Mouse (Mus musculus): ENCODE data around the gene Pwwp2a. TPM values are rescaled to one million over a fixed set of nuclear protein-coding genes. Genes with fewer than 3 reads are reported as not detected.
A peak's percentile ranks its signal among the peaks of the same experiment; 100 is the strongest.

Pwwp2a gene
- 10.4 and 14.5 TPM in 2 replicates for polyA plus RNA-seq (2012; rRNA removed)

DNA sequence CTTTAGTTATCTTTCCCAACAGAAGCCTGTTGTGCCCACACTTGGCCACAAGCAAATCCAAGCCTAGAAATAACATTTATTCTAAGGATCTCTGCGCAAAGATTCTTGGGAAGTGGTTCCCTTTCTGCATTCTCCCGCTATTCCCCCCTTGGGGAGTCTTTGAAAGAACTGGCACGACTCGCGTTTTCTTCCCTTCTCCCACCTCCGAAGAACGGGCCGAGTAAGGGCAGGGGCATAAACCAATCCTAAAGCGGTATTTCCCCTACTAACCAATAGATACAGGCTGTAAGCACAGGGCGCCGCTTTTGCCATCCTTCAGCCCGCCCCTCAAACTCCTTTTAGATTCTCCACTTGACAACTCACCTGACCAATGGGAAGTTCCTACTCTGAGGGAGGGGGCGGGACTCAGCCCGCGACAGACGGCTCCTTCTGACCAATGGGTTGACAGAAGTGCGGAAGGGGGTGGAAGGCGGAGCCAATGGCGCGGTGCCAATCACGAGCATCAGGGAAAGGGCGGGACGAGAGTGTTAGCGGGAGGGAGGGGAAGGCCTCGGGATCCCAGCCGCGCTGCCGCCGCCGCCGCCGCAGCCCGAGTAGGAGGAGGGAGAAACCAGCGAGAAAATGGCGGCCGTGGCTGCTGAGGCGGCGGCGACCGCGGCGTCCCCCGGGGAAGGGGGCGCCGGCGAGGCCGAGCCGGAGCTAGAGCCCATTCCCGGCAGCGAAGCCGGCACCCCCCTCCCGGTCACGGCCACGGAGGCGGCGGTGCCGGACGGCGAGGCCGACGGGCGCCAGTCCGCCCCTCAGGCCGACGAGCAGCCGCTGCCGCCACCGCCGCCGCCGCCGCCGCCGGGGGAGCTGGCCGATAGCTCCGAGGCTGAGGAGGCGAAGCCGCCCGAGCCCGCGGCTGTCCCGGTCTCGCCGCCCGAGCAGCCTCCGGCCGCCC lies at the start of gene Pwwp2a:
TSS of gene Pwwp2a (plus strand) at position 527 of the 943 bp plus-strand sequence.
- under 1% methylated on average over 75 of the region's 87 CpGs for WGBS
- DNase-seq (ENCODE audit: low read depth, low spot score) = peak; percentile 98

- 60% methylated on average over 4 of the region's 4 CpGs for WGBS
- DNase-seq (ENCODE audit: low read depth, low spot score) = no peak
Measured at GRCm38 (mm10) chr11:43632566-43632965, 49.2 kb upstream of the Pwwp2a start.

DNA sequence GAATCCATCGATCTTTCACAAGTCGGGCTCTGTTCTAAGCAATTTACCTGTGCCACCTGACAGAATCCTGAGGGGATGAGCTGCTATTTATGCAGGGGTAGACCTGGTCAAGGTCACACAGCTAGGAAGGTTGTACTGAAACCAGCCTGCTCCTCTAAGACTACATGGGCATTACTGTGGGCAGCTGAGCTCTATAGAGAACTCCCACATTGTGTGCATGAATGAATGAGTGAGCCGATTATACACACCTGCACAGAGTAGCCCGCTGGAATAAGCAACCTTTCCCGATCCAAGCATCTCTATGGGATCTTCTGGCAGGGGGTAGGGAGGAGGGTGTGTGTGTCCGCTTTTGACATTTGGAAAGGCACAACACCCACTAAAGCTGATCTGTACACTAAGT lies 48.6 kb upstream of the Pwwp2a start:
- DNase-seq (ENCODE audit: low read depth, low spot score) = no peak
- 88% methylated on average over 6 of the region's 6 CpGs for whole genome bisulfite sequencing

GRCm38 (mm10) chr11:43633658-43634401 lies 48.0 kb upstream of the Pwwp2a start:
- DNase-seq (ENCODE audit: low read depth, low spot score) = peak; percentile 45
- WGBS = 13% methylated on average over 19 of the region's 19 CpGs

- DNase-seq (ENCODE audit: low read depth, low spot score) = no peak
- 49% methylated on average over 4 of the region's 4 CpGs for WGBS
Measured at GRCm38 (mm10) chr11:43636761-43637160, 45.0 kb upstream of the Pwwp2a start.

DNA sequence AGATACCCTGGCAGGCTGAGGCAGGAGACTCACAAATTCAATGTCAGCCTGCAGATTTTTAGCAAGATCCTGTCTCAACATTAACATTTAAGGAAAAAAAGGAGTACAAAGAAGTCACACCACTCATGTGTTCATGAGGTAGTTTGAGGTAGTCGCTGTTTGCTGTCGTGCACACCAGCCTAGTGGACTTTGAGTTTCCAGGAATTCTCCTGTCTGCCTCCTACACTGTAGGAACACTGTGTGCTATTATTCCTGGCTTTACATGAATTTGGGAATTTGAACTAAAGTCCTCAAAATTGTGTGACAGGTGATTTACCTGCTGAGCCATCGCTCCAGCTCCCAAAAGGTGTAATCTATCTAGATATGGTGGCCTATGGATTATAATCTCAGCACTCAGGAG lies 43.3 kb upstream of the Pwwp2a start:
- no peak for DNase-seq (ENCODE audit: low read depth, low spot score)

GRCm38 (mm10) chr11:43643180-43643591 lies 38.6 kb upstream of the Pwwp2a start:
- 3% methylated on average over 2 of the region's 2 CpGs for WGBS
- peak; percentile 61 for DNase-seq (ENCODE audit: low read depth, low spot score)

More for the DNA sequence above, 43.3 kb upstream of the Pwwp2a start:
- WGBS = 93% methylated on average over 3 of the region's 3 CpGs

- DNase-seq (ENCODE audit: low read depth, low spot score) = no peak
- 95% methylated on average over 3 of the region's 3 CpGs for WGBS
Measured at GRCm38 (mm10) chr11:43645286-43645685, 36.5 kb upstream of the Pwwp2a start.

DNA sequence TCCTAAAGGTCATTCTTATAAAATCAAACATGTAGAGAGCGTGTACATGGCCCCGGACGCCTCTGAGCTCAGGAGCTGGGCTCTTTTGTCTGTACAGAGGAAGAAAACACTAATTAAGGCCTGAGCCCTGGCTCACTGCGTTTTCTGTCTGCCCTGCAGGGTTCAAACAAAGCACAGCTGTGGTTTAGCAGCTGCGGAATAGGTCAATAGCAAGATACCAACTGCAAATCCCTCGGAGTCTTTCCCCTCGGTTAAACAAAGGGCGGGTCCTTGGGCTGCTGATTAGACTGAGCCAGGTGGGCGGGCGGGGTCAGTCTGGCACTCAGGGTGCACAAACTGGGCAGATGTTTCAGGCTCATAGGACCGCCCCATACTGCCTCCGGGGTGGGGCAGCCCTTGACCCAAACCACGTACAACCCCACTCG lies 28.7 kb upstream of the Pwwp2a start:
- peak; percentile 57 for DNase-seq (ENCODE audit: low read depth, low spot score)
- WGBS = 17% methylated on average over 14 of the region's 14 CpGs

DNA sequence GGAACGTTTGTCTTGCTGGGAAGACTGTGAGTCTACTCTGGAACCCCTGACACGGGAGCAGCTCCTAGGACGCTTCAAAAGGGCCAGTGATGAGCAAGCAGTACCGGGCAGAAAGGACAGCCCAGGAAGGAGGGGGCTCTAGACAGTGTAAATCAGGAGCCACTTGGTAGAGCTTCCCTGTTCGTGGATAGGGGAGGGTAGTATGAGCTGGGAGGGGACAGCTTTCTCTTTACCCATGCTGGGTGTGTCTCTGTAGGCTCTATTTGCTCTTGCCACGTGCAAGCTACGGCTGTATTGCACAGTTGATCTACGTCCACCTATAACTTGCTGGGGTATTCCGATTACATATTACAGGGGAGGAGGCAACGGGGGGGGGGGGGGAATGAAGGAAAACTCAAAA lies 25.3 kb upstream of the Pwwp2a start:
- peak; percentile 44 for DNase-seq (ENCODE audit: low read depth, low spot score)
- WGBS = 20% methylated on average over 10 of the region's 10 CpGs

DNA sequence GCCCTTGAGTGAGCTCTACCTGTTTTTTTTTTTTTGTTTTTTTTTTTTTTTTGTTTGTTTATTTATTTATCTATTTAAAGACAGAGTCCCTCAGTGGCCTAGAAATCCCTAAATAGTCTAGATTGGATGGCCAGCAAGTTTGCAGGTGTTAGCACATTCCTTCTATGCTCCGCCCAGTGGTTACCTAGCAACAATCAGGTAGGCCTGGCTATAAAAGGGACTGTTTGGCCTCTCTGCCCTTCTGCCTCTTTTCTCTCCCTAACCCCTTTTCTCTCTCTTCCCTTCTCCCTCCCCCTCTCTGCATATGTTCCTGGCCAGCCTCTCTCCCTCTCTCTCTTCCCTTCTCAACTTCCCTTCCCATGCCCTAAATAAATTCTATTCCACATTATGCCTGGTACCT lies 23.8 kb upstream of the Pwwp2a start:
- 41% methylated on average over 1 of the region's 1 CpGs for WGBS
- peak; percentile 76 for DNase-seq (ENCODE audit: low read depth, low spot score)

DNA sequence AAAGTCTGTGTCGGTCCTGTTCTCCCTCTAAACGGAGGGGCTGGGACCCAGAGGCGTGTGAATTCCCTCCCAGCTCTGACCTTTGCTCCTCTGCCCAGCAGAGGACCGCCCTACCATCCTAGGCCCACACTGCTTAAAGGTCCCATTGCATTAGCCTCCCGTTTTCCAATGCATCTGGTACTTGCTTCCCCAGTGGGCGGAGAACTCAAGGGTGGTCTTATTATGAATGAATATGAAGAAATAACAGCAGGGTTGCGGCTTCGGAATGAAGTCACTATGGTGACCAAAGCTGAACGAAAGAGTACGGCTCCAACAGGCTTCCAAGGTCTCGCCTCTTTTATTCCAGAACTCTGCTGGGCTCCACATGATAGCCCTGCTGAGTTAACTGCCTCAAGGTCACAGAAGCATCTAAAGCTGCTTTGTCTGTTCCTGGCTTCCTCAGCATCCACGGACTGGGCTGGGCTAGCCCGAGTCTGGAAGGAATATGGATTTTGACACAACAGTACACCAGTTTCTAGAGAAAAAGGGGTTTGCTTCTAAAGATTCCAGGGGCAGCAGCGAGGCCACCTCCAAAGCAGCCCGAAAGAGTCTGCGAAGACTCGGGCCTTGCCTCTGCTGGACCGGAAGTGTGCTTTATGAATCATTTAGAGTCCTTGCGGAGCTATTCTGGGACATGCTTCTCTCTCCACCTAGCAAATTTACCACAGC lies 14.6 kb upstream of the Pwwp2a start:
- WGBS = 68% methylated on average over 19 of the region's 19 CpGs
- DNase-seq (ENCODE audit: low read depth, low spot score) = no peak

DNA sequence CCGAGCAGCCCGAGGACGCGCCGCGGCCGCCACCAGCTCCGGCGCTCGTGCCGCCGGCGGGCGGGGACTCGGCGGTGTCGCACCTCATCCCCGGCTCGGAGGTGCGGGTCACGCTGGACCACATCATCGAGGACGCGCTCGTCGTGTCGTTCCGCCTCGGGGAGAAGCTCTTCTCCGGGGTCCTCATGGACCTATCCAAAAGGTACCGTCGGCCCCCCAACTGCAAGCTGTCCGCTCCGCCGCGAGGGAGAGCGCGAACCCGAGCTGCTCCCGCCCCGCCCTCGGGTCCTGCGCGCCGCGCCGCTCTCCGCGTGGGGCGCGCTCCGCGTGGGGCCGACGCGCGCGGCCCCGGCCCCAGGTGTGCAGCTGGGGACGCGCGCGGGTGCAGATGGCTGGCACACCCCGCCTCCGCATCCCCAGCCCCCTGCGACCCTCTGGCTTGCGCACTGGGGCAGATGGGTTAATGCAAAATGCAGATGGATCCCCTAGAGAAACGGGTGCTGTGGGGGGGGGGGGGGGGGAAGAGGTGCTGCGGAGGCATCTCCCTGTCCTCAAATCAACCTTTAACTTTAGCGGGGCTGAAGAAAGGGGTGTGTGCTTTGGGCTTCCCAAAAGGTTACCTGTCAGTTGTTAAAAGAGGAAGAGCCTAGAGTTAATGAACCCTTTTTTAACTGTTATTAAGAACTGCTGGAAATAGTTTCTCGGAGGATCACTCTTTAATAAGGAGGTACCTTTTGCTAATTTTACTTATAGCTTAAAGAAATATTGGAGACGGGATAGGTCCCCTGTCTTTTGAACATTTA lies 818 bp downstream of the Pwwp2a start:
- no peak for DNase-seq (ENCODE audit: low read depth, low spot score)
- WGBS = under 1% methylated on average over 69 of the region's 72 CpGs

- no peak for DNase-seq (ENCODE audit: low read depth, low spot score)
- 97% methylated on average over 1 of the region's 1 CpGs for WGBS
Measured at GRCm38 (mm10) chr11:43688850-43689249, 7.1 kb downstream of the Pwwp2a start.

- no peak for DNase-seq (ENCODE audit: low read depth, low spot score)
- 95% methylated on average over 4 of the region's 4 CpGs for WGBS
Measured at GRCm38 (mm10) chr11:43696623-43697022, 14.8 kb downstream of the Pwwp2a start.

DNA sequence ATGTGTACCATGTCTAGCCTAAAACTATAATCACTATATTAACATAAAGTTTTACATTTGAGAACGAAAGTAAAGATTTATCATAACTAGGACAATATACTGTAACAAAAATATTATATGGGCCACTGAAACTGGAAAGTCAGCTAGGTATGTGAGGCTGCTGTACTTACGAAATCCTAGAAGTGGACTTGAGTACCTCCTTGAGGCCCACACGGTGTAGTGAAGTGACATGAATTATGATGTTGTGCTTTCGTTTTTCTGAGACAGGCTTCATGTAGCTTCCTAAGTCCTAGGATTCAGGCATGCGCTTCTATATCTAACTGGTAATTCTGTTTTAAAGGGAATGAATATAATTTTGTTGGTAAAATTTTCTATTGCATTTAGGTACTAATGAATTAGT lies 16.8 kb downstream of the Pwwp2a start:
- 60% methylated on average over 5 of the region's 5 CpGs for WGBS
- no peak for DNase-seq (ENCODE audit: low read depth, low spot score)

DNA sequence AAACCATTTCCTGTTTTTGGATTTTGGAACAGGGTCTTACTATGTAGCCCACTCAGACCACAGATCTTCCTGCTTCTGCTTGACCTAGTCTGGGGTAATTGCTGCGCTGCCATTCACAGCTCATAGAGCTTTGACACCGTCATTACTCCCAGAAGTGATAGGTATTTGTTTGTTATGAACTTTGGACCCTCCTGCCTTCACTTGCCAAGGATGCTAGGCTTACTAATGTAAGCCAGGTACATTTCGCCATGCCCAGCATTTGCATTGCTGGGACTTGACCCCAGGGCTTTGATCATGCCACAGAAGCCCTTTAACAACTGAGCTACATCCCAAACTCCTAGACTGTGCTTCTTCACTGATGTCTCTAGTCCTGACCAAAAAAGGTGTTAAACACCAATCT lies 18.5 kb downstream of the Pwwp2a start:
- 55% methylated on average over 3 of the region's 3 CpGs for WGBS
- no peak for DNase-seq (ENCODE audit: low read depth, low spot score)

DNA sequence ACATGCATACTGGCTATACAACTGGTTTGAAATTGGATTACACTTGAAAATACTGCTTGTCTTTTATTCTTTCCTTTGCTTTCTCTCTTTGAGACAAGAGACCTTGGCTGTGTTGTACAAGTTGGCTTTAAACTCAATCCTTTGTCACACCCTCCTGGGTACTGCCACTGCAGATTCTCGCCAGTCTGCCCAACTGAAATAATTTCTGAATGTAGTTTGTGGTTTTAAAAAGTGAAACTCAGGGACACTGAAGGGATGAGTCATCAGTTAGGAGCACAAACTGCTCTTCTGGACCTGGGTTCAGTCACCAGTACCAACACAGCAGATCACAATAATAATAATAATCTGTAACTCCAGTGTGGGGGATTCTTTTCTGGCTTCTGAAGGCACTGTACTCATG lies 21.8 kb downstream of the Pwwp2a start:
- WGBS = 44% methylated on average over 1 of the region's 1 CpGs
- DNase-seq (ENCODE audit: low read depth, low spot score) = no peak

- DNase-seq (ENCODE audit: low read depth, low spot score) = no peak
- 93% methylated on average over 10 of the region's 10 CpGs for WGBS
Measured at GRCm38 (mm10) chr11:43705751-43706150, 24.0 kb downstream of the Pwwp2a start.
